Mouse (Mus musculus): ENCODE results near the gene Hist1h4n. TPM values are rescaled to one million over a fixed set of nuclear protein-coding genes. Genes with fewer than 3 reads are reported as not detected.
"Not testable (repeated sequence)": the region's sequence is repeated elsewhere in the genome, so short reads cannot be mapped to it uniquely, and the experiment has no call there.

The Hist1h4n gene
- total RNA-seq, 1 experiment from 2014 or later, result 85.7 TPM

GRCm38 (mm10) chr13:21810073-21810472, 21.9 kb downstream of the Hist1h4n start, which contains the start of the genes Hist1h2bq and Hist1h2ao:
Gene Hist1h2bq, minus strand, starts transcription at chr13:21810197.
Gene Hist1h2ao, plus strand, starts transcription at chr13:21810465.
- ATAC-seq (replicated peaks; ENCODE audit: insufficient number of reproducible peaks, low FRiP score, low TSS enrichment, poor library complexity, severe bottlenecking), result peak; percentile 94

GRCm38 (mm10) chr13:21803058-21803457, 28.9 kb downstream of the Hist1h4n start:
- ATAC-seq (replicated peaks; ENCODE audit: insufficient number of reproducible peaks, low FRiP score, low TSS enrichment, poor library complexity, severe bottlenecking), result peak; percentile 88

- peak; percentile 36; the same call in 1 of the 2 replicates for ATAC-seq (replicated peaks; ENCODE audit: insufficient number of reproducible peaks, low FRiP score, low TSS enrichment, poor library complexity, severe bottlenecking)
Measured at GRCm38 (mm10) chr13:21797163-21797562, 34.8 kb downstream of the Hist1h4n start.

GRCm38 (mm10) chr13:21795584-21795983, 36.4 kb downstream of the Hist1h4n start:
- ATAC-seq (replicated peaks; ENCODE audit: insufficient number of reproducible peaks, low FRiP score, low TSS enrichment, poor library complexity, severe bottlenecking), result no peak

- ATAC-seq (replicated peaks; ENCODE audit: insufficient number of reproducible peaks, low FRiP score, low TSS enrichment, poor library complexity, severe bottlenecking), result no peak
Measured at GRCm38 (mm10) chr13:21790601-21791283, 41.3 kb downstream of the Hist1h4n start.

GRCm38 (mm10) chr13:21789925-21790324, 42.1 kb downstream of the Hist1h4n start:
- no peak for ATAC-seq (replicated peaks; ENCODE audit: insufficient number of reproducible peaks, low FRiP score, low TSS enrichment, poor library complexity, severe bottlenecking)

- ATAC-seq (replicated peaks; ENCODE audit: insufficient number of reproducible peaks, low FRiP score, low TSS enrichment, poor library complexity, severe bottlenecking), result no peak
Measured at GRCm38 (mm10) chr13:21787760-21788593, 44.0 kb downstream of the Hist1h4n start.

- ATAC-seq (replicated peaks; ENCODE audit: insufficient number of reproducible peaks, low FRiP score, low TSS enrichment, poor library complexity, severe bottlenecking), result peak; percentile 96
Measured at GRCm38 (mm10) chr13:21786899-21787629, 44.9 kb downstream of the Hist1h4n start, which contains the start of the genes Hist1h2an and Hist1h2bp. Gene Hist1h2an, minus strand, starts transcription at chr13:21787218. Gene Hist1h2bp, plus strand, starts transcription at chr13:21787461.

GRCm38 (mm10) chr13:21786189-21786898, 45.7 kb downstream of the Hist1h4n start:
- ATAC-seq (replicated peaks; ENCODE audit: insufficient number of reproducible peaks, low FRiP score, low TSS enrichment, poor library complexity, severe bottlenecking), result no peak

GRCm38 (mm10) chr13:21784311-21784710, 47.7 kb downstream of the Hist1h4n start:
- no peak for ATAC-seq (replicated peaks; ENCODE audit: insufficient number of reproducible peaks, low FRiP score, low TSS enrichment, poor library complexity, severe bottlenecking)

GRCm38 (mm10) chr13:21783734-21784161, 48.2 kb downstream of the Hist1h4n start:
- ATAC-seq (replicated peaks; ENCODE audit: insufficient number of reproducible peaks, low FRiP score, low TSS enrichment, poor library complexity, severe bottlenecking), result no peak

- ATAC-seq (replicated peaks; ENCODE audit: insufficient number of reproducible peaks, low FRiP score, low TSS enrichment, poor library complexity, severe bottlenecking), result peak; percentile 67; the same call in 1 of the 2 replicates
Measured at GRCm38 (mm10) chr13:21783255-21783617, 48.8 kb downstream of the Hist1h4n start, which contains the start of gene Hist1h3i. Gene Hist1h3i, minus strand, starts transcription at chr13:21783370.

GRCm38 (mm10) chr13:21782361-21783254, 49.4 kb downstream of the Hist1h4n start:
- ATAC-seq (replicated peaks; ENCODE audit: insufficient number of reproducible peaks, low FRiP score, low TSS enrichment, poor library complexity, severe bottlenecking), result not testable (repeated sequence)

Other genes with a start within 250 kb of the Hist1h4n start
- not detected in 3 replicates for gene Olfr1362, start 218.2 kb downstream of the Hist1h4n start, total RNA-seq (2017)
- not detected in 3 replicates for gene Olfr11, start 189.7 kb downstream of the Hist1h4n start, total RNA-seq (2017)
- not detected in 3 replicates for gene Olfr1361, start 168.8 kb downstream of the Hist1h4n start, total RNA-seq (2017)
- not detected in 3 replicates for gene Olfr1360, start 154.8 kb downstream of the Hist1h4n start, total RNA-seq (2017)
- not detected in 3 replicates for gene Olfr1359, start 134.1 kb downstream of the Hist1h4n start, total RNA-seq (2017)
- 7.1 to 7.9 TPM in 2 of 3 replicates, not detected in the other for gene Hist1h2bl, start 116.1 kb downstream of the Hist1h4n start, total RNA-seq (2017)
- gene Hist1h2ai, start 115.8 kb downstream of the Hist1h4n start, total RNA-seq (2017), result 159 to 372 TPM (median 273 TPM) in 3 replicates
- gene Hist1h3h, start 114.5 kb downstream of the Hist1h4n start, total RNA-seq (2017), result 7.2 to 20.1 TPM (median 13.0 TPM) in 3 replicates
- gene Hist1h2bm, start 110.2 kb downstream of the Hist1h4n start, total RNA-seq (2017), result 4.9 to 12.8 TPM (median 8.3 TPM) in 3 replicates
- 8.3 to 34.5 TPM (median 21.9 TPM) in 3 replicates for gene Hist1h4j, start 97.1 kb downstream of the Hist1h4n start, total RNA-seq (2017)
- 57.7 to 141 TPM (median 135 TPM) in 3 replicates for gene Hist1h4k, start 81.7 kb downstream of the Hist1h4n start, total RNA-seq (2017)
- gene Hist1h2ak, start 78.4 kb downstream of the Hist1h4n start, total RNA-seq (2017), result 46.9 to 83.1 TPM (median 55.4 TPM) in 3 replicates
- gene Hist1h2bn, start 78.1 kb downstream of the Hist1h4n start, total RNA-seq (2017), result 54.5 to 81.8 TPM (median 76.8 TPM) in 3 replicates
- gene Hist1h1b, start 51.6 kb downstream of the Hist1h4n start, total RNA-seq (2017), result 74.2 to 131 TPM (median 93.8 TPM) in 3 replicates
- 8.6 to 11.4 TPM in 2 of 3 replicates, not detected in the other for gene Hist1h3i, start 48.8 kb downstream of the Hist1h4n start, total RNA-seq (2017)
- 15.0 to 50.0 TPM (median 36.2 TPM) in 3 replicates for gene Hist1h2an, start 45.0 kb downstream of the Hist1h4n start, total RNA-seq (2017)
- 5.2 to 12.6 TPM (median 8.0 TPM) in 3 replicates for gene Hist1h2bp, start 44.7 kb downstream of the Hist1h4n start, total RNA-seq (2017)
- 1.1 to 64.9 TPM (median 28.6 TPM) in 3 replicates for gene Hist1h2bq, start 22.0 kb downstream of the Hist1h4n start, total RNA-seq (2017)
- 114 TPM in 1 of 3 replicates, not detected in the others for gene Hist1h2ao, start 21.7 kb downstream of the Hist1h4n start, total RNA-seq (2017)
- 43.0 to 386 TPM (median 131 TPM) in 3 replicates for gene Hist1h4m, start 20.4 kb downstream of the Hist1h4n start, total RNA-seq (2017)
- gene Hist1h2ap, start 1.3 kb upstream of the Hist1h4n start, total RNA-seq (2017), result 9.0 to 155 TPM (median 73.9 TPM) in 3 replicates
- gene Hist1h2br, start 1.5 kb upstream of the Hist1h4n start, total RNA-seq (2017), result 18.5 to 55.6 TPM (median 45.1 TPM) in 3 replicates
- gene Zfp184, start 112.9 kb upstream of the Hist1h4n start, total RNA-seq (2017), result 2.1 to 2.6 TPM in 2 of 3 replicates, not detected in the other
- gene Pom121l2, start 149.0 kb upstream of the Hist1h4n start, total RNA-seq (2017), result 0.32 to 0.78 TPM in 2 of 3 replicates, not detected in the other
- 0.10 to 0.64 TPM in 2 of 3 replicates, not detected in the other for gene Prss16, start 177.5 kb upstream of the Hist1h4n start, total RNA-seq (2017)
- gene Hist1h2ah, start 203.4 kb upstream of the Hist1h4n start, total RNA-seq (2017), result 11.3 to 37.5 TPM in 2 of 3 replicates, not detected in the other
- gene Hist1h2bk, start 203.7 kb upstream of the Hist1h4n start, total RNA-seq (2017), result 6.8 to 12.3 TPM (median 11.3 TPM) in 3 replicates
- 13.3 to 29.5 TPM (median 23.6 TPM) in 3 replicates for gene Hist1h4i, start 209.2 kb upstream of the Hist1h4n start, total RNA-seq (2017)
- 17.4 to 59.7 TPM in 2 of 3 replicates, not detected in the other for gene Hist1h2ag, start 210.7 kb upstream of the Hist1h4n start, total RNA-seq (2017)
- gene Hist1h2bj, start 211.0 kb upstream of the Hist1h4n start, total RNA-seq (2017), result 7.1 to 19.9 TPM in 2 of 3 replicates, not detected in the other

Data from monocyte, adult 5-6 weeks (primary cell).